Mouse (Mus musculus) cerebellum, adult 11-12 months (tissue): ENCODE results near the gene Sdc3.

Experiments used
- DNase-seq: peaks from one replicate; pipeline ENCODE4 v3.0.0; 2022

Sdc3 gene

GRCm38 (mm10) chr4:130792376-130793179 is at the start of gene Sdc3:
Gene Sdc3, plus strand, starts transcription at chr4:130792537.
- peak; percentile 67 for DNase-seq

- no peak for DNase-seq
These were observed 48.3 kb upstream of the Sdc3 start for GRCm38 (mm10) chr4:130744058-130744457.

- DNase-seq: no peak
These were observed 46.6 kb upstream of the Sdc3 start for GRCm38 (mm10) chr4:130745561-130746306.

GRCm38 (mm10) chr4:130749566-130749965 is 42.8 kb upstream of the Sdc3 start:
- no peak for DNase-seq

GRCm38 (mm10) chr4:130751966-130752365 is 40.4 kb upstream of the Sdc3 start:
- no peak for DNase-seq

- DNase-seq: no peak
These were observed 39.7 kb upstream of the Sdc3 start for GRCm38 (mm10) chr4:130752591-130752990.

- no peak for DNase-seq
These were observed 38.6 kb upstream of the Sdc3 start for GRCm38 (mm10) chr4:130753755-130754154.

GRCm38 (mm10) chr4:130754776-130755175 is 37.6 kb upstream of the Sdc3 start:
- no peak for DNase-seq

GRCm38 (mm10) chr4:130759875-130760274 is 32.5 kb upstream of the Sdc3 start:
- DNase-seq: no peak

GRCm38 (mm10) chr4:130761809-130762208 is 30.5 kb upstream of the Sdc3 start:
- no peak for DNase-seq

GRCm38 (mm10) chr4:130765399-130766160 is 26.8 kb upstream of the Sdc3 start:
- no peak for DNase-seq

GRCm38 (mm10) chr4:130766387-130766786 is 25.9 kb upstream of the Sdc3 start:
- no peak for DNase-seq

GRCm38 (mm10) chr4:130766926-130767325 is 25.4 kb upstream of the Sdc3 start:
- no peak for DNase-seq

- DNase-seq: no peak
These were observed 18.4 kb upstream of the Sdc3 start for GRCm38 (mm10) chr4:130773899-130774298.

GRCm38 (mm10) chr4:130774822-130775221 is 17.5 kb upstream of the Sdc3 start:
- no peak for DNase-seq

- no peak for DNase-seq
These were observed 14.7 kb upstream of the Sdc3 start for GRCm38 (mm10) chr4:130777647-130778046.

- DNase-seq: peak; percentile 30
These were observed 13.3 kb upstream of the Sdc3 start for GRCm38 (mm10) chr4:130779037-130779436.

GRCm38 (mm10) chr4:130782492-130782891 is 9.8 kb upstream of the Sdc3 start:
- no peak for DNase-seq

- DNase-seq: peak; percentile 30
These were observed 7.6 kb upstream of the Sdc3 start for GRCm38 (mm10) chr4:130784755-130785154.

GRCm38 (mm10) chr4:130787530-130787929 is 4.8 kb upstream of the Sdc3 start:
- DNase-seq: no peak

- peak; percentile 75 for DNase-seq
These were observed 2.2 kb upstream of the Sdc3 start for GRCm38 (mm10) chr4:130790180-130790579.

GRCm38 (mm10) chr4:130791811-130792375 is 444 bp upstream of the Sdc3 start:
- DNase-seq: peak; percentile 51

- DNase-seq: peak; percentile 33
These were observed 804 bp downstream of the Sdc3 start for GRCm38 (mm10) chr4:130793180-130793501.
